Mouse (Mus musculus): ENCODE data around the gene Ces3b. TPM values are rescaled to one million over a fixed set of nuclear protein-coding genes. Genes with fewer than 3 reads are reported as not detected.

Gene Ces3b
- total RNA-seq (2021) (not detected), polyA plus RNA-seq (2012; rRNA removed) (0.32 TPM in 1 of 2 replicates, not detected in the other)
- long read RNA-seq: 0 reads

DNA sequence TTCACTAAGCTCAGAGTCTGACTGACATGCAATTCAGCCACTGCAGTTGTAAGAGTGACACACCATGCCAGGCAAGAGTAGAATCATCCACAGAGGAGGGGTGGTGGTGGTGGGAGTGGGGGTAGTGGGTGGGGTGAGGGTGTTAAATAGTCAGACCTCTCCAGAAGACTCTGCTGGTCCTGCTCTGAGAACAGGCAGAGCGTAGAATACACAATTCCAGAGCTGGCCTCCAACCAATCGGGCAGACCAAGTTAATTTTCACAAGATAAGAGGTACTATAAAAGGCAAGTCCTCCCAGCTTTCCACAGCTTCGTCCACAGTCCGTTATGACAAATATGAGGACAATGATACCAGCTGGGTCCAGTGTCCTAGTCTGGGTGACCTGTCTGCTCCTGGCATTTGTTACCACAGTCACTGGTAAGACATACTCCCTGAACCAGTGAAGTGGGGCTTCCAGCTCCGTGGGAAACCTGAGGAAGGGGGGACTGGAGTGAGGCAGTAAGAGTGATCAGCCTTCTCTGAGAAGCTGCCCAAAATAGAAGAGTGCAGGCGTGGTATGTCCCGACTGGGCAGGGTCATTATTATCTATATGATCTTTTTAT is at the start of gene Ces3b:
Gene Ces3b (plus strand): TSS at position 305 of the 602 bp plus-strand sequence.
- TF ChIP-seq CTCF (IDR thresholded peaks at IDR 0.05) (no peak), EP300 (IDR thresholded peaks at IDR 0.05; ENCODE audit: insufficient read depth, low read depth, low read length) (no peak), POLR2A (IDR thresholded peaks at IDR 0.05; ENCODE audit: insufficient read depth, low read depth, low read length) (no peak)

DNA sequence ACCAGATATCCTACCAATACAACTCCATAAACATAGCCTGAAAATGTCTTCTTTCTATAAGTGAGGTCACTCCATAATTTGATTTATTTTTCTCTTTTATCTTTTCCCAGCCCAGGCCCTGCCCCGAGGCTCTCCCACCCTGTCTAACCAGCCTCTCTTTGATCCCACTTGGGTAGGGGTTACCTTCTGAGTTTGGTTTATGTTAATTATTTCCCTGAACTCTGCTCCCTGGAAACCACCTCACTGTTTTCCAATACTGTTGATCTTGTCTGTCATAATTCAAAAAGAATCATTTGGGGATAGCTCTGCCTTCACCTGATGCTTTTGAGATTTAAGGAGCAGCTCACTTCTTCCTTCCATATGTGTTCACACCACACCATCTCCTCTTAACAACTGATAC is 40.0 kb upstream of the Ces3b start:
- 64% methylated on average over 1 of the region's 1 CpGs for WGBS
- Histone ChIP-seq H3K27me3 (ENCODE audit: control insufficient read depth, insufficient read depth, low read length) (peaks cover 1% of the 10 kb centered on the region; the same call in 1 of the 2 replicates), H3K4me1 (ENCODE audit: control insufficient read depth, insufficient read depth, low read length) (no peaks in the 10 kb centered on the region), H3K4me3 (no peak overlapping the region), H3K27ac (no peak overlapping the region), H3K36me3 (ENCODE audit: control insufficient read depth, insufficient read depth, low read length) (no peaks in the 10 kb centered on the region), H3K9ac (ENCODE audit: low read depth, low read length) (no peak overlapping the region), H3K79me2 (replicated peaks; ENCODE audit: control insufficient read depth, insufficient read depth, low read length) (no peaks in the 10 kb centered on the region)
- DNase-seq: no peak
- TF ChIP-seq CTCF (IDR thresholded peaks at IDR 0.05) (no peak), POLR2A (IDR thresholded peaks at IDR 0.05; ENCODE audit: insufficient read depth, low read depth, low read length) (no peak), EP300 (IDR thresholded peaks at IDR 0.05; ENCODE audit: insufficient read depth, low read depth, low read length) (no peak)
- intact Hi-C loops (cut with DNase I): no loop called here

More for the DNA sequence above, at the start of gene Ces3b:
- intact Hi-C loops (cut with DNase I): no loop called here
- Histone ChIP-seq H3K79me2 (replicated peaks; ENCODE audit: control insufficient read depth, insufficient read depth, low read length) (no peaks in the 10 kb centered on the region), H3K9ac (ENCODE audit: low read depth, low read length) (no peak within 1 kb of the TSS), H3K27ac (no peak within 1 kb of the TSS), H3K4me3 (no peak within 1 kb of the TSS), H3K36me3 (ENCODE audit: control insufficient read depth, insufficient read depth, low read length) (no peaks in the 10 kb centered on the region), H3K27me3 (ENCODE audit: control insufficient read depth, insufficient read depth, low read length) (no peaks in the 10 kb centered on the region), H3K4me1 (ENCODE audit: control insufficient read depth, insufficient read depth, low read length) (no peaks in the 10 kb centered on the region)
- DNase-seq: peak in 1 of 2 experiments; percentile 4
- 34% methylated on average over 7 of the region's 7 CpGs for WGBS

DNA sequence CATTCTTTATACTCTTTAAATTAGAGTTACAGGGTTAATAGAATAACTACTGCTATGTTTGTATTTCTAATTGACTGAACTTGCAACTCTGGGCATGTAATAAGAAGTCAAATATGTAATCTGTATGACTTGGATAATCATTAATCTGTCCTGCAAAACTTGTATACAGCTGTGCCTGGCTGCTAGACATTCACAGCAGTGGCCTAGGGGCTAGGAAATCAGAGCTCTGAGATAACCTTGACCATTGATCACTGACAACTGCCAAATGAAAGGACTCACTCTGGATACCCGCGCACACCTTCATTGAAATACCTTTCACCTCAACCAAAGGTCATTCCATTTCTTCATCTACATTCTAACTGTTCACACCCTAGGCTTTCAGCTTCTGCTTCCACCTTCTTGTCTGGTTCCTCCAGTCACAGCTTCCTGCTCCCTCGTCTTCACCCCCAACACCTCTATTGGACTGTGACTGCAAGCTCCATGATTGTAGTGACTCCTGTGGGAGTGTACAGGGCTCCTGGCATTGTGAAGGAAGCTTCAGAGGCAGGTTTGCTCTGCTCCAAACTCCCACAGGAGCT is 37.6 kb upstream of the Ces3b start:
- intact Hi-C loops (cut with DNase I): no loop called here
- TF ChIP-seq CTCF (IDR thresholded peaks at IDR 0.05): no peak
- TF ChIP-seq POLR2A (IDR thresholded peaks at IDR 0.05; ENCODE audit: insufficient read depth, low read depth, low read length): no peak
- TF ChIP-seq EP300 (IDR thresholded peaks at IDR 0.05; ENCODE audit: insufficient read depth, low read depth, low read length): no peak
- Histone ChIP-seq H3K36me3 (ENCODE audit: control insufficient read depth, insufficient read depth, low read length) (no peaks in the 10 kb centered on the region), H3K27ac (no peak overlapping the region), H3K4me1 (ENCODE audit: control insufficient read depth, insufficient read depth, low read length) (no peaks in the 10 kb centered on the region), H3K4me3 (no peak overlapping the region), H3K27me3 (ENCODE audit: control insufficient read depth, insufficient read depth, low read length) (peaks cover 2% of the 10 kb centered on the region; the same call in 1 of the 2 replicates), H3K9ac (ENCODE audit: low read depth, low read length) (no peak overlapping the region), H3K79me2 (replicated peaks; ENCODE audit: control insufficient read depth, insufficient read depth, low read length) (no peaks in the 10 kb centered on the region)
- WGBS: 80% methylated on average over 3 of the region's 3 CpGs
- no peak for DNase-seq

DNA sequence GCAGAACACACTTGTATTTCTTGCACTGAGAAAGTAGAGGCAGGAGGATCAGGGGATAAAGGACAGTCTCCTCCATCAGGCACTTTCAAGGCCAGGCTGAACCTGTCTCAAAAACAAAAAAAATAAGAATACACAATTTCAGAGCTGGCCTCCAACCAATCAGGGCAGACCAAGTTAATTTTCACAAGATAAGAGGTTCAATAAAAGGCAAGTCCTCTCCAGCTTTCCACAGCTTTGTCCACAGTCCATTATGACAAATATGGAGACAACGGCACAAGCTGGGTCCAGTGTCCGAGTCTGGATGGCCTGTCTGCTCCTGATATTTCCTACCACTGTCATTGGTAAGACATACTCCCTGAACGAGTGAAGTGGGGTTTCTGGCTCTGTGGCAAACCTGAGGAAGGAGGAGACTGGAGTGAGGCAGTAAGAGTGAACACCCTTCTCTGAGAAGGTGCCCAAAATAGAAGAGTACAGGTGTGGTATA is 35.1 kb upstream of the Ces3b start, which contains the start of gene Ces3a:
Gene Ces3a (plus strand): TSS at position 231 of the 484 bp plus-strand sequence.
- Histone ChIP-seq H3K79me2 (replicated peaks; ENCODE audit: control insufficient read depth, insufficient read depth, low read length) (no peaks in the 10 kb centered on the region), H3K36me3 (ENCODE audit: control insufficient read depth, insufficient read depth, low read length) (no peaks in the 10 kb centered on the region), H3K9ac (ENCODE audit: low read depth, low read length) (no peak within 1 kb of the TSS), H3K4me1 (ENCODE audit: control insufficient read depth, insufficient read depth, low read length) (no peaks in the 10 kb centered on the region), H3K4me3 (no peak within 1 kb of the TSS), H3K27me3 (ENCODE audit: control insufficient read depth, insufficient read depth, low read length) (peaks cover 2% of the 10 kb centered on the region; the same call in 1 of the 2 replicates), H3K27ac (no peak within 1 kb of the TSS)
- intact Hi-C loops (cut with DNase I): no loop called here
- TF ChIP-seq POLR2A (IDR thresholded peaks at IDR 0.05; ENCODE audit: insufficient read depth, low read depth, low read length) (no peak), CTCF (IDR thresholded peaks at IDR 0.05) (no peak), EP300 (IDR thresholded peaks at IDR 0.05; ENCODE audit: insufficient read depth, low read depth, low read length) (no peak)
- no peak for DNase-seq
- 56% methylated on average over 3 of the region's 3 CpGs for WGBS

DNA sequence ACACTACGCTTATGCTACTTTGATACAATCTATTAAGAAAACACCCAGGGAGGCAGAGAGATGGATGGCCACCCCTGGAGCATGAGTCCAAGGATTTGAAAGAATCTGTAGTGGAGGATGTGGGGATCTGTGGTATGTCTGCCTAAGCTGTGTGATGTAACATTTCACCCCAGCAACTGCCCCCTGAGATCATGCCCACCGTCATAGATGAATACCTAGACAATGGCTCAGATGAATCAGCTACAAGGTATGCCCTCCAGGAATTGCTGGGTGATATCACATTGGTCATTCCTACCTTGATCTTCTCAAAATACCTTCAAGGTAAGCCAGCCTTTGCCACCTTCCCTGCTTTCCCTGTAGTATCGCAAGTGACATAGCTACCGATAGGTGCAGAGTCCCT is 27.3 kb upstream of the Ces3b start:
- Histone ChIP-seq H3K4me1 (ENCODE audit: control insufficient read depth, insufficient read depth, low read length) (no peaks in the 10 kb centered on the region), H3K79me2 (replicated peaks; ENCODE audit: control insufficient read depth, insufficient read depth, low read length) (no peaks in the 10 kb centered on the region), H3K4me3 (no peak overlapping the region), H3K36me3 (ENCODE audit: control insufficient read depth, insufficient read depth, low read length) (no peaks in the 10 kb centered on the region), H3K27me3 (ENCODE audit: control insufficient read depth, insufficient read depth, low read length) (no peaks in the 10 kb centered on the region), H3K27ac (no peak overlapping the region), H3K9ac (ENCODE audit: low read depth, low read length) (no peak overlapping the region)
- whole genome bisulfite sequencing: 85% methylated on average over 4 of the region's 4 CpGs
- intact Hi-C loops (cut with DNase I): no loop called here
- TF ChIP-seq CTCF (IDR thresholded peaks at IDR 0.05) (no peak), EP300 (IDR thresholded peaks at IDR 0.05; ENCODE audit: insufficient read depth, low read depth, low read length) (no peak), POLR2A (IDR thresholded peaks at IDR 0.05; ENCODE audit: insufficient read depth, low read depth, low read length) (no peak)
- DNase-seq: no peak

DNA sequence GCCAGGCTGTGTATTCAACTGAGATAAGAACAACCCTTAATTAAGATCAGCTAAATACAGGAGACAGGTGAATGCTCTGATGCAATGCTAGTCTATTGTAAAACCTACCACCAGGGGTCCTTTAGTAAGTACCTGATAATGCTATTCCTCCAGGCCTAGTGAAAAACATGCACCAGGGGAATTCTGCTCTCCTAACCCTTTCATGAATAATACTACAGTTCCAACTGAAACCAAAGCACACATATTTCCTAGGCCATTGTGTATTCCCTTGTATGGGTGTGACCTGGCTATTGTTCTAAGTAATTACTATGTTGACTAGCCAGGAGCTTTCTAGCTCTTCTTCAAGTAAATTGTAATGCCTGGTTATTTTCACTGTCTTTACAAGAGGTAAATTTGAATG is 23.5 kb upstream of the Ces3b start:
- no peaks in the 10 kb centered on the region for H3K79me2 ChIP-seq (replicated peaks; ENCODE audit: control insufficient read depth, insufficient read depth, low read length)
- H3K4me1 ChIP-seq (ENCODE audit: control insufficient read depth, insufficient read depth, low read length): no peaks in the 10 kb centered on the region
- TF ChIP-seq EP300 (IDR thresholded peaks at IDR 0.05; ENCODE audit: insufficient read depth, low read depth, low read length) (no peak), CTCF (IDR thresholded peaks at IDR 0.05) (no peak), POLR2A (IDR thresholded peaks at IDR 0.05; ENCODE audit: insufficient read depth, low read depth, low read length) (no peak)
- DNase-seq: no peak
- intact Hi-C loops (cut with DNase I): no loop called here
- H3K36me3 ChIP-seq (ENCODE audit: control insufficient read depth, insufficient read depth, low read length): no peaks in the 10 kb centered on the region
- H3K27me3 ChIP-seq (ENCODE audit: control insufficient read depth, insufficient read depth, low read length): no peaks in the 10 kb centered on the region
- H3K9ac ChIP-seq (ENCODE audit: low read depth, low read length): no peak overlapping the region
- H3K4me3 ChIP-seq: no peak overlapping the region
- no peak overlapping the region for H3K27ac ChIP-seq

Measured in heart, adult 2 months (tissue).